Mouse (Mus musculus) heart, postnatal 0 days (tissue): Measurements from ENCODE around the gene Dus3l.

Experiments used
- CTCF ChIP-seq: IDR thresholded peaks from 2 replicates; pipeline ENCODE4 v1.5.1; 2016; ENCODE audit warnings: antibody characterized with exemption, control low read depth, low read depth
- EP300 ChIP-seq: IDR thresholded peaks from 2 replicates; pipeline ENCODE4 v1.6.1; 2016; ENCODE audit warnings: antibody characterized with exemption, low read depth

- no peak for TF ChIP-seq CTCF
- TF ChIP-seq EP300: no peak
Observed at GRCm38 (mm10) chr17:56767531-56768135, 3.1 kb downstream of the Dus3l start.
